Mouse (Mus musculus): ENCODE data around the gene Nfatc2ip. TPM values are rescaled to one million over a fixed set of nuclear protein-coding genes. Genes with fewer than 3 reads are reported as not detected.
"Not testable (repeated sequence)": the region's sequence is repeated elsewhere in the genome, so short reads cannot be mapped to it uniquely, and the experiment has no call there.

The Nfatc2ip gene
- total RNA-seq, 1 experiment = 45.6 TPM

GRCm38 (mm10) chr7:126397221-126397620, 684 bp upstream of the Nfatc2ip start:
- Histone ChIP-seq H3K9ac (ENCODE audit: insufficient read depth, low read depth, low read length, poor library complexity, severe bottlenecking) (no peak overlapping the region), H3K27ac (ENCODE audit: insufficient read depth, low read depth, low read length, poor library complexity, severe bottlenecking) (no peak overlapping the region)
- in situ Hi-C loops (cut with MboI; ENCODE audit: low sequenced_read_pairs in 2 of 2, unreplicated experiment in 2 of 2) = no loop called here

GRCm38 (mm10) chr7:126392086-126392884, 4.3 kb downstream of the Nfatc2ip start:
- Histone ChIP-seq H3K4me1 (ENCODE audit: control insufficient read depth in 2 of 2, insufficient read depth in 2 of 2, low read length in 2 of 2, poor library complexity in 1 of 2) (peaks cover 8 to 10% of the 10 kb centered on the region in 2 experiments; a peak in 3 of 4 replicates), H3K27ac (ENCODE audit: insufficient read depth, low read depth, low read length, poor library complexity, severe bottlenecking) (peak overlapping the region; percentile 96; the same call in 1 of the 2 replicates), H3K36me3 (ENCODE audit: control insufficient read depth, insufficient read depth, low read length, poor library complexity, severe bottlenecking) (peaks cover 37% of the 10 kb centered on the region)
- in situ Hi-C loops (cut with MboI; ENCODE audit: low sequenced_read_pairs in 2 of 2, unreplicated experiment in 2 of 2); H3K9ac ChIP-seq (ENCODE audit: insufficient read depth, low read depth, low read length, poor library complexity, severe bottlenecking); H3K4me3 ChIP-seq (ENCODE audit: insufficient read depth in 1 of 2, low read depth in 1 of 2, low read length in 2 of 2, poor library complexity in 1 of 2, severe bottlenecking in 1 of 2); H3K9me3 ChIP-seq (ENCODE audit: control insufficient read depth, insufficient read depth, low read depth, low read length): not testable (repeated sequence)
- peak; percentile 84 for DNase-seq (ENCODE audit: low read depth, low spot score)

More at GRCm38 (mm10) chr7:126397221-126397620, 684 bp upstream of the Nfatc2ip start:
- no peak for DNase-seq (ENCODE audit: low read depth, low spot score)
- H3K4me1 ChIP-seq (ENCODE audit: control insufficient read depth in 2 of 2, insufficient read depth in 2 of 2, low read length in 2 of 2, poor library complexity in 1 of 2) = 0 out of 4 replicates have a peak, but pooled peaks cover 0 to 2% of the 10 kb centered on the region in 2 experiments
- no peaks in the 10 kb centered on the region for H3K9me3 ChIP-seq (ENCODE audit: control insufficient read depth, insufficient read depth, low read depth, low read length)
- 0 out of 2 replicates have a peak, but pooled peaks cover 2% of the 10 kb centered on the region for H3K36me3 ChIP-seq (ENCODE audit: control insufficient read depth, insufficient read depth, low read length, poor library complexity, severe bottlenecking)
- peak overlapping the region in 1 of 2 experiments; percentile 20; a peak in 2 of 4 replicates for H3K4me3 ChIP-seq (ENCODE audit: insufficient read depth in 1 of 2, low read depth in 1 of 2, low read length in 2 of 2, poor library complexity in 1 of 2, severe bottlenecking in 1 of 2)
- TF ChIP-seq HCFC1 (IDR thresholded peaks at IDR 0.05; ENCODE audit: borderline replicate concordance, insufficient read depth, low read length) = no peak

- Histone ChIP-seq H3K27ac (ENCODE audit: insufficient read depth, low read depth, low read length, poor library complexity, severe bottlenecking) (peak overlapping the region; percentile 74; the same call in 1 of the 2 replicates), H3K9me3 (ENCODE audit: control insufficient read depth, insufficient read depth, low read depth, low read length) (no peaks in the 10 kb centered on the region), H3K4me1 (ENCODE audit: control insufficient read depth in 2 of 2, insufficient read depth in 2 of 2, low read length in 2 of 2, poor library complexity in 1 of 2) (peaks cover 8 to 10% of the 10 kb centered on the region in 2 experiments; a peak in 3 of 4 replicates), H3K36me3 (ENCODE audit: control insufficient read depth, insufficient read depth, low read length, poor library complexity, severe bottlenecking) (peaks cover 60% of the 10 kb centered on the region), H3K4me3 (ENCODE audit: insufficient read depth in 1 of 2, low read depth in 1 of 2, low read length in 2 of 2, poor library complexity in 1 of 2, severe bottlenecking in 1 of 2) (no peak overlapping the region), H3K9ac (ENCODE audit: insufficient read depth, low read depth, low read length, poor library complexity, severe bottlenecking) (0 out of 2 replicates have a peak overlapping the region, but pooled peaks have one; percentile 23)
- DNase-seq (ENCODE audit: low read depth, low spot score) = no peak
- in situ Hi-C loops (cut with MboI; ENCODE audit: low sequenced_read_pairs in 2 of 2, unreplicated experiment in 2 of 2) = loop anchor here in 1 of 2 experiments (10.0 kb wide), 1 partner anchor 123 kb away; no protein-coding TSS in a partner anchor
- TF ChIP-seq CHD2 (IDR thresholded peaks at IDR 0.05; ENCODE audit: low read depth, low read length) = no peak
- no peak for TF ChIP-seq HCFC1 (IDR thresholded peaks at IDR 0.05; ENCODE audit: borderline replicate concordance, insufficient read depth, low read length)
- TF ChIP-seq ZNF384 (IDR thresholded peaks at IDR 0.05; ENCODE audit: low read depth, low read length) = no peak
- no peak for TF ChIP-seq MAFK (IDR thresholded peaks at IDR 0.05; ENCODE audit: insufficient read depth, low read depth, low read length)
- TF ChIP-seq ZC3H11A (IDR thresholded peaks at IDR 0.05; ENCODE audit: borderline replicate concordance, low read depth, low read length) = no peak
Observed at GRCm38 (mm10) chr7:126388185-126388584, 8.4 kb downstream of the Nfatc2ip start.

GRCm38 (mm10) chr7:126383565-126383964, 13.0 kb downstream of the Nfatc2ip start:
- TF ChIP-seq CHD2 (IDR thresholded peaks at IDR 0.05; ENCODE audit: low read depth, low read length) (no peak), ZNF384 (IDR thresholded peaks at IDR 0.05; ENCODE audit: low read depth, low read length) (no peak), HCFC1 (IDR thresholded peaks at IDR 0.05; ENCODE audit: borderline replicate concordance, insufficient read depth, low read length) (no peak), ZC3H11A (IDR thresholded peaks at IDR 0.05; ENCODE audit: borderline replicate concordance, low read depth, low read length) (no peak), MAFK (IDR thresholded peaks at IDR 0.05; ENCODE audit: insufficient read depth, low read depth, low read length) (no peak)
- in situ Hi-C loops (cut with MboI; ENCODE audit: low sequenced_read_pairs in 2 of 2, unreplicated experiment in 2 of 2) = loop anchor here in 1 of 2 experiments (10.0 kb wide), 1 partner anchor 119 kb away; no protein-coding TSS in a partner anchor
- Histone ChIP-seq H3K27ac (ENCODE audit: insufficient read depth, low read depth, low read length, poor library complexity, severe bottlenecking) (no peak overlapping the region), H3K9me3 (ENCODE audit: control insufficient read depth, insufficient read depth, low read depth, low read length) (no peaks in the 10 kb centered on the region), H3K4me3 (ENCODE audit: insufficient read depth in 1 of 2, low read depth in 1 of 2, low read length in 2 of 2, poor library complexity in 1 of 2, severe bottlenecking in 1 of 2) (no peak overlapping the region), H3K4me1 (ENCODE audit: control insufficient read depth in 2 of 2, insufficient read depth in 2 of 2, low read length in 2 of 2, poor library complexity in 1 of 2) (no peaks in the 10 kb centered on the region), H3K36me3 (ENCODE audit: control insufficient read depth, insufficient read depth, low read length, poor library complexity, severe bottlenecking) (peaks cover 35% of the 10 kb centered on the region), H3K9ac (ENCODE audit: insufficient read depth, low read depth, low read length, poor library complexity, severe bottlenecking) (no peak overlapping the region)
- no peak for DNase-seq (ENCODE audit: low read depth, low spot score)

All from ES-E14 (cell line).